ENCODE assay signal across 16 mouse cellular contexts in genomic region chr15:11927742-11928141, GRCm38 (mm10).
"Had no signal": no experiment of that assay in that cellular context is flagged by ENCODE, and none has a peak within 500 bp of the region (broad histone marks: within the 10 kb centered on the region; RNA-seq: fewer than 3 reads in every experiment).

No protein-coding gene starts in this region.

- H3K36me3 ChIP-seq: neural tube, embryonic 13.5 days; neural tube, embryonic 15.5 days; stomach, embryonic 15.5 days had no signal

- H3K4me2 ChIP-seq: neural tube, embryonic 13.5 days; neural tube, embryonic 15.5 days; stomach, embryonic 15.5 days had no signal

- H3K9me3 ChIP-seq: neural tube, embryonic 13.5 days; neural tube, embryonic 15.5 days; stomach, embryonic 15.5 days had no signal

- H3K4me1 ChIP-seq: neural tube, embryonic 13.5 days; neural tube, embryonic 15.5 days; stomach, embryonic 15.5 days had no signal

- H3K27ac ChIP-seq: neural tube, embryonic 13.5 days; neural tube, embryonic 15.5 days; stomach, embryonic 15.5 days; stomach, postnatal 0 days had no signal

- H3K9ac ChIP-seq: neural tube, embryonic 13.5 days; neural tube, embryonic 15.5 days; stomach, embryonic 15.5 days had no signal

- DNase-seq: retina, postnatal 1 day; right cerebral cortex, adult 18-20 months; right cerebral cortex, postnatal 14 days; right cerebral cortex, postnatal 25 days; right cerebral cortex, postnatal 4 days; spleen, adult 18-20 months; thymus, adult 18-20 months; thymus, adult 2 months; thymus, postnatal 14 days; thymus, postnatal 25 days; thymus, postnatal 36 days; thymus, postnatal 4 days had no signal

- H3K4me3 ChIP-seq: neural tube, embryonic 13.5 days; neural tube, embryonic 15.5 days; stomach, embryonic 15.5 days had no signal

- H3K27me3 ChIP-seq: neural tube, embryonic 13.5 days; neural tube, embryonic 15.5 days; stomach, embryonic 15.5 days had no signal
